Mouse (Mus musculus) stomach, postnatal 0 days (tissue): ENCODE data around the gene Wt1. TPM values are rescaled to one million over a fixed set of nuclear protein-coding genes. Genes with fewer than 3 reads are reported as not detected.

ENCODE experiments used
- ATAC-seq: fragments of 200-750 bp; cut with Nextera tagmentation; 2 replicates; pipeline ENCODE4 v1.8.0; 2017; ENCODE audit not compliant: low FRiP score, low TSS enrichment
- DNase-seq: peaks from one replicate; pipeline ENCODE4 v3.0.0-alpha.2; 2016; ENCODE audit warnings: low spot score
- H3K27ac ChIP-seq: fragments of 300-500 bp; sonication (generic); replicated peaks from 2 replicates; pipeline ENCODE4 v1.5.1; 2014; ENCODE audit warnings: mild to moderate bottlenecking, control low read depth
- H3K27me3 ChIP-seq: fragments of 300-500 bp; sonication (generic); 2 replicates; pipeline ENCODE4 v1.6.1; 2014; ENCODE audit warnings: low read length; ENCODE audit not compliant: control insufficient read depth, insufficient read depth
- H3K36me3 ChIP-seq: fragments of 300-500 bp; sonication (generic); 2 replicates; pipeline ENCODE4 v1.6.1; 2014; ENCODE audit warnings: low read length, mixed read lengths; ENCODE audit not compliant: control insufficient read depth, insufficient read depth
- H3K4me1 ChIP-seq: fragments of 300-500 bp; sonication (generic); replicated peaks from 2 replicates; pipeline ENCODE4 v1.6.1; 2014; ENCODE audit warnings: antibody characterized with exemption; ENCODE audit not compliant: control insufficient read depth, insufficient read depth
- H3K4me2 ChIP-seq: fragments of 300-500 bp; sonication (generic); replicated peaks from 2 replicates; pipeline ENCODE4 v1.6.1; 2014; ENCODE audit warnings: low read depth, mild to moderate bottlenecking, control low read depth, moderate library complexity
- H3K4me3 ChIP-seq: fragments of 300-500 bp; sonication (generic); 2 replicates; pipeline ENCODE4 v1.5.1; 2014; ENCODE audit warnings: low read depth, low read length, control low read depth
- H3K9ac ChIP-seq: fragments of 300-500 bp; sonication (generic); 2 replicates; pipeline ENCODE4 v1.6.1; 2014; ENCODE audit warnings: mild to moderate bottlenecking, low read length, control low read depth, mixed read lengths
- H3K9me3 ChIP-seq: fragments of 300-500 bp; sonication (generic); 2 replicates; pipeline ENCODE4 v1.6.1; 2016; ENCODE audit warnings: low read length; ENCODE audit not compliant: control insufficient read depth
- CTCF ChIP-seq: IDR thresholded peaks from 2 replicates; pipeline ENCODE4 v1.5.1; 2016; ENCODE audit warnings: antibody characterized with exemption, low read depth, mild to moderate bottlenecking, moderate library complexity
- EP300 ChIP-seq: optimal IDR thresholded peaks from 2 replicates; pipeline ENCODE3; 2016; ENCODE audit warnings: antibody characterized with exemption
- WGBS: fragments of 180-500 bp; shearing (Covaris S2); extraction: QIAGEN DNeasy Blood & Tissue Kit; methylation state at CpG from one replicate; pipeline ENCODE4 v1.1.7; 2014; 5-methylcytosine and 5-hydroxymethylcytosine counted together
- polyA plus RNA-seq: library from polyadenylated mRNA; unstranded; fragments of >200 nt; fragmentation: Nextera tagmentation; extraction: Ambion mirVana; gene quantifications from 2 replicates; pipeline ENCODE4 v1.2.1, GENCODE M21; 2015

The Wt1 gene
- polyA plus RNA-seq, 1 experiment from 2014 or later, result 3.6 TPM

GRCm38 (mm10) chr2:105151544-105151943, 25.2 kb downstream of the Wt1 start:
- no peak for DNase-seq
- Histone ChIP-seq H3K4me3 (no peak overlapping the region), H3K27ac (no peak overlapping the region), H3K27me3 (no peaks in the 10 kb centered on the region), H3K36me3 (no peaks in the 10 kb centered on the region), H3K9ac (no peak overlapping the region), H3K4me1 (no peaks in the 10 kb centered on the region), H3K9me3 (no peaks in the 10 kb centered on the region), H3K4me2 (no peak overlapping the region)
- TF ChIP-seq CTCF, result no peak
- TF ChIP-seq EP300, result no peak
- ATAC-seq, result no peak
- WGBS, result 88% methylated on average over 5 of the region's 5 CpGs

- Histone ChIP-seq H3K27ac (no peak overlapping the region), H3K27me3 (no peaks in the 10 kb centered on the region), H3K4me1 (no peaks in the 10 kb centered on the region), H3K36me3 (no peaks in the 10 kb centered on the region), H3K9me3 (no peaks in the 10 kb centered on the region), H3K4me3 (no peak overlapping the region), H3K9ac (no peak overlapping the region), H3K4me2 (no peak overlapping the region)
- WGBS, result 68% methylated on average over 1 of the region's 1 CpGs
- no peak for DNase-seq
- TF ChIP-seq EP300 (no peak), CTCF (no peak)
- ATAC-seq, result no peak
Observed at GRCm38 (mm10) chr2:105153046-105153445, 26.7 kb downstream of the Wt1 start.

GRCm38 (mm10) chr2:105160949-105161348, 34.6 kb downstream of the Wt1 start:
- TF ChIP-seq CTCF, result no peak
- TF ChIP-seq EP300, result no peak
- no peaks in the 10 kb centered on the region for H3K27me3 ChIP-seq
- no peak overlapping the region for H3K4me3 ChIP-seq
- no peak overlapping the region for H3K9ac ChIP-seq
- no peak overlapping the region for H3K27ac ChIP-seq
- DNase-seq (no peak), ATAC-seq (0 out of 2 replicates have a peak, but pooled peaks have one; percentile 57)
- WGBS, result 67% methylated on average over 2 of the region's 2 CpGs
- no peaks in the 10 kb centered on the region for H3K4me1 ChIP-seq
- H3K36me3 ChIP-seq, result no peaks in the 10 kb centered on the region
- H3K4me2 ChIP-seq, result no peak overlapping the region
- no peaks in the 10 kb centered on the region for H3K9me3 ChIP-seq

GRCm38 (mm10) chr2:105162763-105163162, 36.4 kb downstream of the Wt1 start:
- Histone ChIP-seq H3K4me2 (no peak overlapping the region), H3K27ac (no peak overlapping the region), H3K36me3 (no peaks in the 10 kb centered on the region), H3K4me3 (no peak overlapping the region), H3K9me3 (no peaks in the 10 kb centered on the region), H3K4me1 (no peaks in the 10 kb centered on the region), H3K9ac (no peak overlapping the region), H3K27me3 (no peaks in the 10 kb centered on the region)
- ATAC-seq (no peak), DNase-seq (no peak)
- WGBS, result 12% methylated on average over 4 of the region's 4 CpGs
- TF ChIP-seq CTCF (no peak), EP300 (no peak)

- no peak for TF ChIP-seq EP300
- TF ChIP-seq CTCF, result no peak
- 51% methylated on average over 3 of the region's 3 CpGs for WGBS
- Histone ChIP-seq H3K27ac (no peak overlapping the region), H3K9me3 (no peaks in the 10 kb centered on the region), H3K4me1 (no peaks in the 10 kb centered on the region), H3K4me3 (no peak overlapping the region), H3K36me3 (no peaks in the 10 kb centered on the region), H3K9ac (no peak overlapping the region), H3K4me2 (no peak overlapping the region), H3K27me3 (no peaks in the 10 kb centered on the region)
- no peak for DNase-seq
- ATAC-seq, result peak; percentile 53; the same call in 1 of the 2 replicates
Observed at GRCm38 (mm10) chr2:105168137-105168536, 41.8 kb downstream of the Wt1 start.

- H3K27me3 ChIP-seq, result no peaks in the 10 kb centered on the region
- ATAC-seq (no peak), DNase-seq (no peak)
- TF ChIP-seq CTCF (no peak), EP300 (no peak)
- H3K4me2 ChIP-seq, result no peak overlapping the region
- H3K4me3 ChIP-seq, result no peak overlapping the region
- WGBS, result 80% methylated on average over 2 of the region's 2 CpGs
- no peaks in the 10 kb centered on the region for H3K36me3 ChIP-seq
- H3K9ac ChIP-seq, result no peak overlapping the region
- no peaks in the 10 kb centered on the region for H3K9me3 ChIP-seq
- no peaks in the 10 kb centered on the region for H3K4me1 ChIP-seq
- H3K27ac ChIP-seq, result no peak overlapping the region
Observed at GRCm38 (mm10) chr2:105174254-105174653, 47.9 kb downstream of the Wt1 start.
